Mouse (Mus musculus) intestine, embryonic 15.5 days (tissue): ENCODE data around the gene 4930404H24Rik. TPM values are rescaled to one million over a fixed set of nuclear protein-coding genes. Genes with fewer than 3 reads are reported as not detected.

Experiments used
- ATAC-seq: fragments of 200-750 bp; cut with Nextera tagmentation; 2 replicates; pipeline ENCODE4 v1.8.0; 2017; ENCODE audit warnings: moderate TSS enrichment, moderate library complexity
- H3K27ac ChIP-seq: fragments of 300-500 bp; sonication (generic); 2 replicates; pipeline ENCODE4 v1.5.1; 2015; ENCODE audit warnings: mild to moderate bottlenecking, inconsistent platforms
- H3K27me3 ChIP-seq: fragments of 300-500 bp; sonication (generic); replicated peaks from 2 replicates; pipeline ENCODE4 v1.6.1; 2015; ENCODE audit warnings: inconsistent platforms
- H3K36me3 ChIP-seq: fragments of 300-500 bp; sonication (generic); 2 replicates; pipeline ENCODE4 v1.6.1; 2015; ENCODE audit warnings: inconsistent platforms
- H3K4me1 ChIP-seq: fragments of 300-500 bp; sonication (generic); replicated peaks from 2 replicates; pipeline ENCODE4 v1.6.1; 2015; ENCODE audit warnings: inconsistent platforms
- H3K4me2 ChIP-seq: fragments of 300-500 bp; sonication (generic); replicated peaks from 2 replicates; pipeline ENCODE4 v1.6.1; 2015; ENCODE audit warnings: mild to moderate bottlenecking, inconsistent platforms
- H3K4me3 ChIP-seq: fragments of 300-500 bp; sonication (generic); replicated peaks from 2 replicates; pipeline ENCODE4 v1.5.1; 2015; ENCODE audit warnings: inconsistent platforms
- H3K9ac ChIP-seq: fragments of 300-500 bp; sonication (generic); 2 replicates; pipeline ENCODE4 v1.6.1; 2015; ENCODE audit warnings: inconsistent platforms
- H3K9me3 ChIP-seq: fragments of 300-500 bp; sonication (generic); 2 replicates; pipeline ENCODE4 v1.6.1; 2016; ENCODE audit warnings: inconsistent platforms
- WGBS: fragments of 180-500 bp; shearing (Covaris S2); methylation state at CpG from one replicate; pipeline ENCODE4 v1.1.7; 2015; 5-methylcytosine and 5-hydroxymethylcytosine counted together
- polyA plus RNA-seq: library from polyadenylated mRNA; unstranded; fragments of >200 nt; fragmentation: Nextera tagmentation; extraction: Ambion mirVana; gene quantifications from 2 replicates; pipeline ENCODE4 v1.2.1, GENCODE M21; 2015

Gene 4930404H24Rik
- polyA plus RNA-seq, 1 experiment from 2014 or later: not detected

DNA sequence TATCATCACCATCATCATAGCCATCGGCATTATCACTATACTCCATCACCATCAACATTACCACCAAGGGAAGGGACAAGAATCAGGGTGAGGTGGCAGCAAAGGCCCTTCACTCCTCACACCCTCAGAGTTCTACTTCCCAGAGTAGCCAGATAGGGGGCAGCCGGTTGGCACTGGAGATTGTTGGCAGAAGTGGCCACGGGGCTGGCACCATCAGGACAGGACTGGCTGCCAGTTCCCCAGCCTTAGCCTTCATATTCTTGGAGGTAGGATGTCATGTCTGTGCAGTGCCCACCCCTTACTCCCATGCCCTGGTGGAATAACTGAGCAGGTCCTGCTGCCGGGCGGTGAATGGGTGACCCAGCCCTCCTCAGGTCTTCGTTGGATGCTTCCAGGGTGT lies 23.0 kb downstream of the 4930404H24Rik start:
- no peak for ATAC-seq
- Histone ChIP-seq H3K9me3 (no peaks in the 10 kb centered on the region), H3K36me3 (no peaks in the 10 kb centered on the region), H3K4me1 (peaks cover 27% of the 10 kb centered on the region), H3K4me2 (no peak overlapping the region), H3K4me3 (no peak overlapping the region), H3K9ac (no peak overlapping the region), H3K27ac (no peak overlapping the region), H3K27me3 (no peaks in the 10 kb centered on the region)
- WGBS: 90% methylated on average over 6 of the region's 6 CpGs

DNA sequence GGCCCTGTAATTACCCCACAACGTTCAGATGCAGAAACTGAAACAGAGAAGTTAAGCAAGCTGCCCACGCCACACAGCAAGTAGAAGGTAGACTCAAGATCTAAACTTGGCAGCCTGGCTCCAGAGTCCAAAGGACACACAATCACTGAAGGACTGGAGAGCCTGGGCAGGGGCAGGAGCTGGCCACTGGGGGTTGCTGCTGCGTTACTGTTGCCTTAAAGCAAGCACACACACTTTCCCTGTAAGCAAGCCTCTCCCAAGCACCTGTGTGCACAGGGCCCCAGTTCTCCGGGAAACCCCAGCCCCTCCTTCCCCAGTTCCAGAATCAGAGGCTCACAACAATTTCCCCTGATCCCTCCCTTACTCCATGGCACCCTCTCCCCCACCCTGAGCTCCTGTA lies 24.4 kb downstream of the 4930404H24Rik start:
- Histone ChIP-seq H3K36me3 (no peaks in the 10 kb centered on the region), H3K4me1 (peaks cover 31% of the 10 kb centered on the region), H3K9me3 (no peaks in the 10 kb centered on the region), H3K27ac (no peak overlapping the region), H3K4me2 (no peak overlapping the region), H3K9ac (no peak overlapping the region), H3K27me3 (no peaks in the 10 kb centered on the region), H3K4me3 (no peak overlapping the region)
- peak; percentile 86 for ATAC-seq
- 44% methylated on average over 4 of the region's 4 CpGs for WGBS

GRCm38 (mm10) chr2:153520057-153520456 lies 27.5 kb downstream of the 4930404H24Rik start:
- Histone ChIP-seq H3K4me2 (no peak overlapping the region), H3K4me1 (peaks cover 43% of the 10 kb centered on the region), H3K27ac (no peak overlapping the region), H3K9me3 (no peaks in the 10 kb centered on the region), H3K4me3 (no peak overlapping the region), H3K9ac (no peak overlapping the region), H3K27me3 (no peaks in the 10 kb centered on the region), H3K36me3 (no peaks in the 10 kb centered on the region)
- WGBS: 82% methylated on average over 9 of the region's 9 CpGs
- ATAC-seq: no peak

- no peaks in the 10 kb centered on the region for H3K27me3 ChIP-seq
- no peaks in the 10 kb centered on the region for H3K9me3 ChIP-seq
- ATAC-seq: no peak
- no peak overlapping the region for H3K9ac ChIP-seq
- no peaks in the 10 kb centered on the region for H3K36me3 ChIP-seq
- WGBS: 41% methylated on average over 4 of the region's 4 CpGs
- H3K27ac ChIP-seq: no peak overlapping the region
- H3K4me1 ChIP-seq: peaks cover 57% of the 10 kb centered on the region
- no peak overlapping the region for H3K4me2 ChIP-seq
- no peak overlapping the region for H3K4me3 ChIP-seq
These were observed 29.7 kb downstream of the 4930404H24Rik start for GRCm38 (mm10) chr2:153522270-153522669.

- Histone ChIP-seq H3K4me3 (no peak overlapping the region), H3K27ac (no peak overlapping the region), H3K36me3 (no peaks in the 10 kb centered on the region)
These were observed 30.6 kb downstream of the 4930404H24Rik start for GRCm38 (mm10) chr2:153523143-153523542.

DNA sequence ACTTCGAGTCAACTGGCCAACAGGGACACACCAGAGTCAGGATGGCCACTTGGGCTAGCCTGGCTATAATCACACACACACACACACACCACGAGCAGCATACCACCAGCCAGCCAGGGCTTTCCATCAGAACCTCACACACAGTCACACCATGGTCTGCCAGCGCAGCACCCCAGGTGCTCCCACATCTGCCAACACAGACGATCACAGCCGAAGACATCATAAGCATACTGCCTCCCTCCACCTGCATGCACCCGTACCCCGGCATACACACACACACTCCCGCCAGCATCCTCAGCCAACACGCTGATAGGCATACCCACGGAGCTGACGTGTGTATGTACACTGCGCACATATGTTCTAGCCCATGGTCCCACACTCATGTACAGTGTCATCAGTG lies 31.1 kb downstream of the 4930404H24Rik start:
- H3K27me3 ChIP-seq: no peaks in the 10 kb centered on the region
- H3K36me3 ChIP-seq: no peaks in the 10 kb centered on the region
- no peak overlapping the region for H3K4me2 ChIP-seq
- H3K27ac ChIP-seq: no peak overlapping the region
- H3K4me1 ChIP-seq: peaks cover 63% of the 10 kb centered on the region
- no peaks in the 10 kb centered on the region for H3K9me3 ChIP-seq
- ATAC-seq: no peak
- no peak overlapping the region for H3K9ac ChIP-seq
- no peak overlapping the region for H3K4me3 ChIP-seq
- 84% methylated on average over 12 of the region's 12 CpGs for WGBS

More at GRCm38 (mm10) chr2:153523143-153523542, 30.6 kb downstream of the 4930404H24Rik start:
- H3K9me3 ChIP-seq: no peaks in the 10 kb centered on the region
- peaks cover 59% of the 10 kb centered on the region for H3K4me1 ChIP-seq
- H3K4me2 ChIP-seq: no peak overlapping the region
- ATAC-seq: no peak
- WGBS: 47% methylated on average over 9 of the region's 9 CpGs
- no peaks in the 10 kb centered on the region for H3K27me3 ChIP-seq
- H3K9ac ChIP-seq: no peak overlapping the region

GRCm38 (mm10) chr2:153524727-153525126 lies 32.1 kb downstream of the 4930404H24Rik start:
- Histone ChIP-seq H3K36me3 (no peaks in the 10 kb centered on the region), H3K9ac (no peak overlapping the region), H3K4me3 (no peak overlapping the region), H3K27ac (0 out of 2 replicates have a peak overlapping the region, but pooled peaks have one; percentile 85), H3K27me3 (0 out of 2 replicates have a peak, but pooled peaks cover 3% of the 10 kb centered on the region), H3K9me3 (no peaks in the 10 kb centered on the region), H3K4me1 (peaks cover 63% of the 10 kb centered on the region), H3K4me2 (no peak overlapping the region)
- 63% methylated on average over 2 of the region's 2 CpGs for WGBS
- ATAC-seq: no peak

- H3K4me3 ChIP-seq: no peak overlapping the region
These were observed 33.3 kb downstream of the 4930404H24Rik start for GRCm38 (mm10) chr2:153525906-153526311.

DNA sequence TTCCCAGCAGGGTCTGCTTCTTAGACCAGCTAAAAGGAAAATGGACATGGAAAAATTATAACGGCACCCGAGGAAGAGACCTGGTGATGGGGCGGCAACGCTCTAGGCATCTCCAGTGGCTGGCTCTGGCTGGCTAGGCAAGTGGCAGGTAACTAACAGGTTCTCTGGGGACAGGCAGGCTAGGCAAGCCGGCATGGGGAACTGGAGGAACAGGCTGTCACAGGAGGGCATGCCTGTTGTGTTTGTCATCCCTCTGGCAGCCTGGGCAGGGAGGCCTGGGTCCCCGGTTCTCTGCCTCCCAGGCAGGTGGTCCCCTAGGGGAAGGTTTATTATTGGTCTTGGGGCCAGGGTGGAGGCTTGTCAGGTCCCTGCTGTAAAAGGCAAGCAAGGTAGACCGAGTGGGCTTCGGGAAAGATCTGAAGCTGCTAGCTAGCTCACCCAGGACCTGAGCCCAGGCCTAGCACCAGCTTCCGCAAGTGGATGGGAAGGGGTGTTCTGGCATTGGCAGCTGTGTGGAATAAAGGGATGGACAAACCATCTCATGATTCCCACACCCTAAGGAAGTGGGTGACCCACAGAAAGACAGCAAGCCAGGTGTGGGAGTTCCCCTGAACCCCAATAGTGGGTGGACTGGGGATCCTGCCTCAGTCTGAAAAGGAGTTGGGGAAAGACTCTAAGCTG lies 34.4 kb downstream of the 4930404H24Rik start:
- Histone ChIP-seq H3K9ac (0 out of 2 replicates have a peak overlapping the region, but pooled peaks have one; percentile 67), H3K4me1 (peaks cover 63% of the 10 kb centered on the region), H3K36me3 (no peaks in the 10 kb centered on the region), H3K4me2 (peak overlapping the region; percentile 98), H3K27me3 (peaks cover 3% of the 10 kb centered on the region; the same call in 1 of the 2 replicates), H3K4me3 (peak overlapping the region; percentile 76; the same call in 1 of the 2 replicates), H3K9me3 (no peaks in the 10 kb centered on the region), H3K27ac (peak overlapping the region; percentile 85)
- WGBS: 57% methylated on average over 9 of the region's 9 CpGs
- ATAC-seq: no peak

More at GRCm38 (mm10) chr2:153525906-153526311, 33.3 kb downstream of the 4930404H24Rik start:
- Histone ChIP-seq H3K4me1 (peaks cover 68% of the 10 kb centered on the region), H3K27me3 (peaks cover 3% of the 10 kb centered on the region; the same call in 1 of the 2 replicates), H3K9me3 (no peaks in the 10 kb centered on the region), H3K27ac (peak overlapping the region; percentile 85), H3K4me2 (peak overlapping the region; percentile 33), H3K36me3 (no peaks in the 10 kb centered on the region), H3K9ac (0 out of 2 replicates have a peak overlapping the region, but pooled peaks have one; percentile 17)
- peak; percentile 73 for ATAC-seq
- WGBS: 10% methylated on average over 10 of the region's 10 CpGs

DNA sequence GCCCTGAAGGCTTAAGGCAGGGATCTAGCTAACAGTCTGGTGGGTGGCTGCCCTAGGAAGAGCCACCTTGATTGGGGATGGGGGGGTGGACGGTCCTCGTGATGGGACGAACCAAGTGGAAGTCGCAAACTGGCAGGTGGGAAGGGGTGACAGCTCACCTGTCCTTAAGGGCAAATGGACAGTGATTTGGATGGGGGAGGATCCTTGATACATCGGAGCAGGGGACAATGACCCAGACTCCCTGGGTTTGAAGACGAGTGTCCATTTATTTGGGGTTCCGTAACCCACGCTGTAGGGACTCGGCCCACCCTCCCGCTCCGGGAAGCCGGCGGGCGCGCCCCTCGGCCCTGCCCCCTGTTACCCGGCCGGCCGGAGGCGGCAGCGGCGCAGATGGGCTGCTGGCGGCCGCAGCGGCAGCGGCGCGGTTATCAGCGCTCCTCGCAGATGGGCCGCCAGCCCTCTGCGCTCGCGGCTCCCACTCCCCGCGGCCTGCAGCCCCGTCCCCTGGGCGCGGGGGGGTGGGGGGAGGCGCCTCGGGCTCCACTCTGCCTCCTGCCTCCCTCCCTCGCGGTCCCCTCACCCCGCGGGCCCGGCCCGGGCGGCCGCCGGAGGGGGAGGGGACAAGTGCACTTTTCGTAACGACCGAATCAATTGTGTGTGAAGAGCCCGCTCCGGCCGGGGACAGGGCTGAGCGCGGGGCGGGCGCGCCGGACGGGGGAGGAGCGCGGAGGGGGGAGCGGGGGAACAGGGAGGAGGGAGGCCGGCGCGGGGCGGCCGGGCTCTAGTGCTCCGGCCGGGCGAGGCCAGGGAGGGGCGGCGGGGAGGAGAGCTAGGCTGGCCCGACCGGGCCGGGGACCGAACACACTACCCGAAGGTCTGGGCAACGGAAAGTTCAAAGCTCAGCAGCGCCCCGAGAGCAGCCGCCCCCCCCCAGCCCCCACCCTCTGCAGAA lies 35.3 kb downstream of the 4930404H24Rik start:
- no peaks in the 10 kb centered on the region for H3K9me3 ChIP-seq
- H3K27ac ChIP-seq: peak overlapping the region; percentile 85
- H3K36me3 ChIP-seq: no peaks in the 10 kb centered on the region
- WGBS: 3% methylated on average over 70 of the region's 85 CpGs
- peak; percentile 52 for ATAC-seq
- H3K9ac ChIP-seq: peak overlapping the region; percentile 67
- peak overlapping the region; percentile 76 for H3K4me3 ChIP-seq
- peak overlapping the region; percentile 98 for H3K4me2 ChIP-seq
- H3K4me1 ChIP-seq: peaks cover 54% of the 10 kb centered on the region
- H3K27me3 ChIP-seq: peaks cover 3% of the 10 kb centered on the region; the same call in 1 of the 2 replicates

GRCm38 (mm10) chr2:153528571-153529364 lies 36.2 kb downstream of the 4930404H24Rik start:
- ATAC-seq: peak; percentile 21
- H3K4me3 ChIP-seq: peak overlapping the region; percentile 76
- peak overlapping the region; percentile 67 for H3K9ac ChIP-seq
- H3K36me3 ChIP-seq: no peaks in the 10 kb centered on the region
- under 1% methylated on average over 41 of the region's 70 CpGs for WGBS
- H3K4me1 ChIP-seq: peaks cover 47% of the 10 kb centered on the region
- H3K9me3 ChIP-seq: no peaks in the 10 kb centered on the region
- H3K4me2 ChIP-seq: peak overlapping the region; percentile 98
- H3K27ac ChIP-seq: peak overlapping the region; percentile 79
- peaks cover 3% of the 10 kb centered on the region; the same call in 1 of the 2 replicates for H3K27me3 ChIP-seq
